Comparison of ENCODE assay signal across 10 mouse cellular contexts in the genomic region with DNA sequence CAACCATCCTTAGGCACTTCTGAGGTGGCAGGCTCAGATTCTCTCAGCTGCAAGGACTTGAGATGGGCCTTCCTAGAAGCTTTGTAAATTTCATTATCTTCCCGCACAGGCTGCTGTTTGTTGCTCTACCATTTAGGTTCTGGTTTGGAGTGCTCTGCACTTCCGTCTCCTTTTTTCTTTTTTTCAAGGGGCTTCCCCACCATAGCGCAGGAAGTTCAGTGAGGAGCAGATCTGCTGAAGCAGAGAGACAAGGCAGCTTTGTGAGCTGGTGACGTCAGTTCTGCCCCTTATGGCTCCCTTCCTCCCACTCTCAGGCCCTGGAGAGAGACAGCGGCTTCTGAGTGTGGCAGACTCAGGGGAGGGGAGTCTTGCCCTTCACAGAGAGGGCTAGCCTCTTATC. TPM values are rescaled to one million over a fixed set of nuclear protein-coding genes. Genes with fewer than 3 reads are reported as not detected.
DNase-seq lines count a peak whose midpoint lies in the region; ATAC-seq and TF ChIP-seq lines count a peak whose summit lies in the region.
"Had no signal": no experiment of that assay in that cellular context is flagged by ENCODE, and none has a peak within 500 bp of the region (broad histone marks: within the 10 kb centered on the region; RNA-seq: fewer than 3 reads in every experiment).

No protein-coding gene starts in this region.

- no peaks in the 10 kb centered on the region for H3K9me3 ChIP-seq in forebrain, embryonic 11.5 days (ENCODE audit: control insufficient read depth, low read length)
- H3K9me3 ChIP-seq: embryonic facial prominence, embryonic 15.5 days; heart, embryonic 15.5 days had no signal

- no peak for TF ChIP-seq POLR2A in cerebellum, adult 2 months (IDR thresholded peaks at IDR 0.05; ENCODE audit: borderline replicate concordance, insufficient read depth, low read length)

- H3K4me2 ChIP-seq in forebrain, embryonic 11.5 days (ENCODE audit: low read depth, low read length, severe bottlenecking), result no peak overlapping the region
- H3K4me2 ChIP-seq: embryonic facial prominence, embryonic 15.5 days; heart, embryonic 15.5 days had no signal

- no peaks in the 10 kb centered on the region; the same call in 1 of the 2 replicates for H3K4me1 ChIP-seq in cerebellum, adult 2 months (ENCODE audit: control insufficient read depth, insufficient read depth, low read length)
- peaks cover 5% of the 10 kb centered on the region; the same call in 1 of the 2 replicates for H3K4me1 ChIP-seq in forebrain, embryonic 11.5 days (replicated peaks; ENCODE audit: control insufficient read depth, insufficient read depth, low read length)

- ATAC-seq in common myeloid progenitor, adult 5-6 weeks (replicated peaks; ENCODE audit: low read depth, poor library complexity, severe bottlenecking), result peak; percentile 33
- ATAC-seq in forebrain, embryonic 11.5 days (replicated peaks; ENCODE audit: low FRiP score), result no peak

- peaks cover 14% of the 10 kb centered on the region for H3K79me2 ChIP-seq in macrophage (ENCODE audit: inconsistent target)

- 2% methylated on average over 5 of the region's 5 CpGs for WGBS in macrophage (ENCODE audit: missing documents)
- 56% methylated on average over 5 of the region's 5 CpGs for WGBS in cerebellum, adult 2 months
- WGBS in forebrain, embryonic 11.5 days, result 48% methylated on average over 5 of the region's 5 CpGs

- H3K4me3 ChIP-seq in macrophage (ENCODE audit: inconsistent target), result no peak overlapping the region
- no peak overlapping the region for H3K4me3 ChIP-seq in cerebellum, adult 2 months (replicated peaks; ENCODE audit: insufficient read depth, low read depth, low read length)
- H3K4me3 ChIP-seq in forebrain, embryonic 11.5 days (ENCODE audit: low read depth, low read length), result no peak overlapping the region
- H3K4me3 ChIP-seq: embryonic facial prominence, embryonic 15.5 days; heart, embryonic 15.5 days had no signal

- peak; percentile 24 for DNase-seq in ovary, adult 18-20 months (ENCODE audit: low spot score)
- DNase-seq in ovary, postnatal 36 days (ENCODE audit: low spot score), result no peak
- DNase-seq in thymus, postnatal 14 days, result peak; percentile 84
- DNase-seq in gastrocnemius, postnatal 10 days, result no peak
- DNase-seq in cerebellum, adult 2 months, result no peak
- no peak for DNase-seq in forebrain, embryonic 11.5 days (ENCODE audit: low spot score)

- H3K9ac ChIP-seq in forebrain, embryonic 11.5 days (ENCODE audit: low read length), result no peak overlapping the region
- H3K9ac ChIP-seq: embryonic facial prominence, embryonic 15.5 days; heart, embryonic 15.5 days had no signal

- H3K36me3 ChIP-seq in macrophage (ENCODE audit: inconsistent target), result no peaks in the 10 kb centered on the region
- no peaks in the 10 kb centered on the region for H3K36me3 ChIP-seq in forebrain, embryonic 11.5 days (ENCODE audit: control insufficient read depth, insufficient read depth, low read length)
- H3K36me3 ChIP-seq: embryonic facial prominence, embryonic 15.5 days; heart, embryonic 15.5 days had no signal

- TF ChIP-seq CTCF in cerebellum, adult 2 months (IDR thresholded peaks at IDR 0.05; ENCODE audit: borderline replicate concordance, insufficient read depth, low read depth, low read length), result no peak

- H3K27me3 ChIP-seq in cerebellum, adult 2 months (ENCODE audit: control insufficient read depth, insufficient read depth, low read length), result peaks cover 4% of the 10 kb centered on the region; the same call in 1 of the 2 replicates
- peaks cover 33% of the 10 kb centered on the region for H3K27me3 ChIP-seq in forebrain, embryonic 11.5 days (ENCODE audit: control insufficient read depth, insufficient read depth, low read length)

- peak overlapping the region; percentile 39 for H3K27ac ChIP-seq in macrophage
- H3K27ac ChIP-seq in cerebellum, adult 2 months (ENCODE audit: insufficient read depth, low read length), result no peak overlapping the region
- no peak overlapping the region for H3K27ac ChIP-seq in forebrain, embryonic 11.5 days (ENCODE audit: low read depth, low read length)
- H3K27ac ChIP-seq: embryonic facial prominence, embryonic 15.5 days; heart, embryonic 15.5 days had no signal

RNA-seq across cellular contexts. Expression of gene Galnt6, which starts 3.4 kb away (rescaled TPM):
- 42.7 and 49.2 TPM in 2 replicates for total RNA-seq in common myeloid progenitor, adult 5-6 weeks (2017)
- 100 to 1,000 TPM in 4 of 26 experiments, 10 to 100 TPM in 22; 22.7 to 151 (median 51.9) TPM for total RNA-seq in macrophage (2018; cell fraction: chromatin; rRNA removed)
- total RNA-seq in macrophage (2018; cell fraction: cytosol; rRNA removed), result 10 to 100 TPM; 50.1 to 91.9 (median 68.9) TPM
- 100 to 1,000 TPM in 16 of 26 experiments, 10 to 100 TPM in 10; 40.2 to 153 (median 105) TPM for total RNA-seq in macrophage (2018; cell fraction: nucleus; rRNA removed)
- polyA plus RNA-seq in macrophage (2018), result 63.8 to 75.4 TPM (median 64.7 TPM) in 3 replicates
- 1 to 10 TPM in 1 of 2 experiments, under 1 TPM in 1; 0.23 to 1.6 TPM for total RNA-seq in gastrocnemius, postnatal 10 days (2021)
- polyA plus RNA-seq in cerebellum, adult 2 months (2012; rRNA removed), result 9.0 and 13.1 TPM in 2 replicates
- polyA plus RNA-seq in forebrain, embryonic 11.5 days (2014; fragmentation: Nextera tagmentation; extraction: Ambion mirVana), result 0.12 and 0.20 TPM in 2 replicates

RNA-seq across cellular contexts. Expression of gene Slc4a8, which starts 29.0 kb away (rescaled TPM):
- total RNA-seq in common myeloid progenitor, adult 5-6 weeks (2017), result 10.9 and 12.6 TPM in 2 replicates
- total RNA-seq in macrophage (2018; cell fraction: chromatin; rRNA removed), result 1 to 10 TPM in 1 of 26 experiments, under 1 TPM in 9, not detected in 16; 0.09 to 1.7 (median 0.22) TPM
- total RNA-seq in macrophage (2018; cell fraction: cytosol; rRNA removed), result under 1 TPM in 25 of 26 experiments, not detected in 1; 0.03 to 0.48 (median 0.09) TPM
- total RNA-seq in macrophage (2018; cell fraction: nucleus; rRNA removed), result 1 to 10 TPM in 14 of 26 experiments, under 1 TPM in 11, not detected in 1; 0.10 to 3.5 (median 1.0) TPM
- 0.11 TPM in 2 of 3 replicates, not detected in the other for polyA plus RNA-seq in macrophage (2018)
- 1 to 10 TPM; 1.7 to 2.4 TPM for total RNA-seq in gastrocnemius, postnatal 10 days (2021)
- 30.1 and 31.2 TPM in 2 replicates for polyA plus RNA-seq in cerebellum, adult 2 months (2012; rRNA removed)
- polyA plus RNA-seq in forebrain, embryonic 11.5 days (2014; fragmentation: Nextera tagmentation; extraction: Ambion mirVana), result 12.3 and 12.8 TPM in 2 replicates

RNA-seq across cellular contexts. Expression of gene Cela1, which starts 44.9 kb away (rescaled TPM):
- 21.1 and 29.0 TPM in 2 replicates for total RNA-seq in common myeloid progenitor, adult 5-6 weeks (2017)
- 10 to 100 TPM in 13 of 26 experiments, 1 to 10 TPM in 12, not detected in 1; 1.1 to 29.7 (median 10.3) TPM for total RNA-seq in macrophage (2018; cell fraction: chromatin; rRNA removed)
- 10 to 100 TPM; 14.4 to 38.7 (median 22.4) TPM for total RNA-seq in macrophage (2018; cell fraction: cytosol; rRNA removed)
- 10 to 100 TPM in 15 of 26 experiments, 1 to 10 TPM in 11; 1.5 to 36.4 (median 11.3) TPM for total RNA-seq in macrophage (2018; cell fraction: nucleus; rRNA removed)
- 19.3 to 52.8 TPM (median 22.6 TPM) in 3 replicates for polyA plus RNA-seq in macrophage (2018)
- total RNA-seq in gastrocnemius, postnatal 10 days (2021), result 1 to 10 TPM in 1 of 2 experiments, not detected in 1; 1.2 TPM
- 6.5 and 8.3 TPM in 2 replicates for polyA plus RNA-seq in cerebellum, adult 2 months (2012; rRNA removed)
- polyA plus RNA-seq in forebrain, embryonic 11.5 days (2014; fragmentation: Nextera tagmentation; extraction: Ambion mirVana), result 1.1 and 1.3 TPM in 2 replicates

Comparison
In these comparisons a context has a peak if more than half of its experiments do, and no peak if none do; other contexts are left out.
1. DNase-seq: peak in ovary, adult 18-20 months (single experiment) and thymus, postnatal 14 days (single experiment); none in ovary, postnatal 36 days (single experiment), gastrocnemius, postnatal 10 days (single experiment), cerebellum, adult 2 months (0 of 2) and forebrain, embryonic 11.5 days (single experiment).
2. RNA of gene Slc4a8, which starts 29.0 kb away (polyA plus RNA-seq): 30.1 to 31.2 TPM in cerebellum, adult 2 months and 12.3 to 12.8 TPM in forebrain, embryonic 11.5 days; 0.11 TPM in macrophage; every median in the first group is over 10 times any median in the second.